Mouse (Mus musculus): ENCODE measurements at regions not wholly inside any gene's neighbourhood (a gene's known extent, or its start where the extent isn't known, plus 50 kb on each side); places are given as distances from the start of the nearest gene placed in this dataset.

DNA sequence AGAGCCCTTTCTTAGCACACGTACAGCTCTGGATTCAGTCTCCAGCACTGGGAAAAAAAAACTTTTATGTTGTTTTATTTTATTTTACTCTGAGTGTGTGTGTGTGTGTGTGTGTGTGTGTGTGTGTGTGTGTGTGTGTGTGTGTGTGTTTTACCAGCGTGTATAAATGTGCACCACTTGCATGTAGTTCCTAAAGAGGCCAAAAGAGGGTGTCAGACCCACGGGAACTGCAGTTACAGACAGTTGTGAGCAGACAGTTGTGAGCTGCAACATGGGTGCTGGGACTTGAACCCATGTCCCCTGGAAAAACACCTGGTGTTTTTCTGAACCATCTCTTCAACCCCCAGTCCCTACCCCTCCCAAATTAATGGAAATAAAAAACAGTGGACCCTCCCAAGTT, 165.1 kb upstream of the Plekha5 start:
- no peaks in the 10 kb centered on the region for H3K27me3 ChIP-seq (ENCODE audit: control insufficient read depth, insufficient read depth, low read depth, low read length)
- no peak overlapping the region for H3K27ac ChIP-seq (ENCODE audit: low read length)
- H3K36me3 ChIP-seq (ENCODE audit: control insufficient read depth, insufficient read depth, low read length): no peaks in the 10 kb centered on the region
- H3K4me2 ChIP-seq (ENCODE audit: low read depth, low read length): no peak overlapping the region
- H3K4me1 ChIP-seq (replicated peaks; ENCODE audit: control insufficient read depth, insufficient read depth, low read length): no peaks in the 10 kb centered on the region
- 80% methylated on average over 3 of the region's 3 CpGs for WGBS
- H3K4me3 ChIP-seq (ENCODE audit: low read length): no peak overlapping the region
- no peaks in the 10 kb centered on the region for H3K9me3 ChIP-seq (ENCODE audit: control insufficient read depth, low read length)
- no peak for ATAC-seq (ENCODE audit: low read depth)
- H3K9ac ChIP-seq (ENCODE audit: low read length): no peak overlapping the region

DNA sequence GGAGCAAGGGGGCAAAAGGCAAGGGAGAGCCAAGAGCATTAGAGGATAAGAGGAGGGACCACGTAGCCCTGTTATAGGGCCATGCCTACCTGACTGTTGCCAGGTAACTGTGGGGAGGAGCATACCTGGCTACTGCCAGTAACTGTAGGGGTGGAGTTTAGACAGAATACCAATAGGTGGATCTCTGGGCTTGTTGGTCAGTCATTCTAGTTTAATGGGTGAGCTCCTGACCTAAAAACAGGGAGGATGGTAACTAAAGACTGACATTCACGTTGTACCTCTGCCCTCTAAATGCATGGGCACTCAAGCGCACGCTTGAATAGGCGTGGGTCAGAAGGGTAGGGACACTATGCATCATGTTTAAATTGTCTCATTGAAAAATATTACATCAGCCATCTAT, 165.8 kb upstream of the Plekha5 start:
- ATAC-seq (ENCODE audit: low read depth): no peak
- Histone ChIP-seq H3K9ac (ENCODE audit: low read length) (no peak overlapping the region), H3K27me3 (ENCODE audit: control insufficient read depth, insufficient read depth, low read depth, low read length) (no peaks in the 10 kb centered on the region), H3K4me1 (replicated peaks; ENCODE audit: control insufficient read depth, insufficient read depth, low read length) (no peaks in the 10 kb centered on the region), H3K9me3 (ENCODE audit: control insufficient read depth, low read length) (no peaks in the 10 kb centered on the region), H3K4me3 (ENCODE audit: low read length) (no peak overlapping the region), H3K36me3 (ENCODE audit: control insufficient read depth, insufficient read depth, low read length) (no peaks in the 10 kb centered on the region), H3K27ac (ENCODE audit: low read length) (no peak overlapping the region), H3K4me2 (ENCODE audit: low read depth, low read length) (no peak overlapping the region)
- 93% methylated on average over 5 of the region's 5 CpGs for WGBS

DNA sequence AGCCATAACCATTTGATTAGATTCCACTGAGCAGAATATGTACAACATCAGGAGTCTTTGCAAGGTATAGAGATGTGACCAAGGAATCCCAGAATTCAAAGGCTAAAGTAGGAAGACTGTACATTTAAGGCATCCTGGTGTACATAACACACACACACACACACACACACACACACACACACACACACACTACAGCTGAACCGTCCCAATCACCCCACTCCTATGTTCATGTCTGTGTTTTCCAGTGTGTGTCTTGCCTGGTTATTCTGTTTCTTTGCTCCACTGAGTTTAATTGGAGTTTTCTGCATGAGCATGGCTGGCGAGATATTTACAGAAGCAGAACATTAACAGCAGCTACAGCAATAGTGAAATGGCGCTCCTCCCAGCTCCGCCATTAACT, 172.3 kb upstream of the Plekha5 start:
- Histone ChIP-seq H3K4me3 (ENCODE audit: low read length) (no peak overlapping the region), H3K4me1 (replicated peaks; ENCODE audit: control insufficient read depth, insufficient read depth, low read length) (no peaks in the 10 kb centered on the region), H3K9me3 (ENCODE audit: control insufficient read depth, low read length) (no peaks in the 10 kb centered on the region), H3K9ac (ENCODE audit: low read length) (no peak overlapping the region), H3K27me3 (ENCODE audit: control insufficient read depth, insufficient read depth, low read depth, low read length) (no peaks in the 10 kb centered on the region), H3K4me2 (ENCODE audit: low read depth, low read length) (no peak overlapping the region), H3K27ac (ENCODE audit: low read length) (no peak overlapping the region), H3K36me3 (ENCODE audit: control insufficient read depth, insufficient read depth, low read length) (no peaks in the 10 kb centered on the region)
- no peak for ATAC-seq (ENCODE audit: low read depth)
- WGBS: 83% methylated on average over 4 of the region's 4 CpGs

DNA sequence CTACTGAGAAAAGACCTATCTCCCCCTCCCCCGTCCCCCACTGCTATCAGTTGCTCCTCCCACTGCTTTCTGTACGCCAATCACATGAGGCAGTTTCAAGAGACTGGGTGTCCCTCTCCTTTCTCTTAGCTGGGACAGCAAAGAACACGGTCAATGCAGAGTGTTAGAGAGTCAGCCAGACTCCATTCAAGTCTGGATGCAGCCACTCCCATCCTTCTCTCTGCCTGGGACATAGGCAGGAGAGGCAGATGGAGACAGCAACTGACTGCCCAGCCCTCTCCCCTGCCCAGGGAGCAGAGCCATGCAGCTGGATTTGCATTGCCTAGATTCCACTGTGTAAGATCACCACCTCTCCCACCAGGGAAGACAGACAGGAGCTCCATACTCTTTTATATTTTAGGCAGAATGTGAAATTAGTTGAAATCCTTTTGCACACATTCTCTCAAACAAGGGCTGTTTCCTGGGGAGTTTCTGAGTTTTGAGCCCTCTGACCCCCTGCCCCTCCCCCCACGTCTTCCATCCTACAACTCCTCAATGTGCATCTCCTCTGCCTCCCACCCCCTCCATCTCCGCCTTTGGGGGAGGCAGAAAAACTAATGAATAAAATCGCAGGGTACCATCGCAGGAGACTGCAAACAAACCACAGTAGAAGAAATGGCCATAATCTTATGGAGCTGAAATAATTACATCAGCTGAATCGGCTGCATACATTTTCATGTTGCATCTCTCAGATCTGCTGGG, 180.3 kb upstream of the Plekha5 start:
- H3K4me3 ChIP-seq (ENCODE audit: low read length): no peak overlapping the region
- 43% methylated on average over 8 of the region's 8 CpGs for WGBS
- H3K4me1 ChIP-seq (replicated peaks; ENCODE audit: control insufficient read depth, insufficient read depth, low read length): no peaks in the 10 kb centered on the region
- no peak for ATAC-seq (ENCODE audit: low read depth)
- no peak overlapping the region for H3K27ac ChIP-seq (ENCODE audit: low read length)
- H3K4me2 ChIP-seq (ENCODE audit: low read depth, low read length): no peak overlapping the region
- no peaks in the 10 kb centered on the region for H3K27me3 ChIP-seq (ENCODE audit: control insufficient read depth, insufficient read depth, low read depth, low read length)
- no peaks in the 10 kb centered on the region for H3K36me3 ChIP-seq (ENCODE audit: control insufficient read depth, insufficient read depth, low read length)
- H3K9ac ChIP-seq (ENCODE audit: low read length): no peak overlapping the region
- no peaks in the 10 kb centered on the region for H3K9me3 ChIP-seq (ENCODE audit: control insufficient read depth, low read length)

DNA sequence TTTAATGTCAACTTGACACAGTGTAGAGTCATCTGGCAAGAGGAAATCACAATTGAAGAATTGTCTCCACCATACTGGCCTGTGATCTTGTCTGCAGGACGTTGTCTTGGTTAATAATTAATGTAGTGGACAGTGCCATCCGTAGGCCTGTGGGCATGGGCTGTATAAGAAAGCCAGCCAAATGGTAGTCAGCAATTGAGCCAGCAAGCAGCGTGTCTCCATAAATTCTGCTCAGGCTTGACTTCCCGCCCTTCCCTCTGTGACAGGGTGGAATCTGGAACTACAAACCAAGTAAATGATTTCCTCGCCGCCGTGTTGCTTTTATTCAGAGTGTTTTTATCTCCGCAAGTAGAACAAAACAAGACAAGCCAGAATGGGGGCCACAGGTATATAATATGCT, 184.5 kb upstream of the Plekha5 start:
- no peak overlapping the region for H3K4me3 ChIP-seq (ENCODE audit: low read length)
- no peak for ATAC-seq (ENCODE audit: low read depth)
- H3K9me3 ChIP-seq (ENCODE audit: control insufficient read depth, low read length): no peaks in the 10 kb centered on the region
- no peak overlapping the region for H3K4me2 ChIP-seq (ENCODE audit: low read depth, low read length)
- H3K9ac ChIP-seq (ENCODE audit: low read length): no peak overlapping the region
- H3K27ac ChIP-seq (ENCODE audit: low read length): no peak overlapping the region
- no peaks in the 10 kb centered on the region for H3K36me3 ChIP-seq (ENCODE audit: control insufficient read depth, insufficient read depth, low read length)
- H3K27me3 ChIP-seq (ENCODE audit: control insufficient read depth, insufficient read depth, low read depth, low read length): no peaks in the 10 kb centered on the region
- H3K4me1 ChIP-seq (replicated peaks; ENCODE audit: control insufficient read depth, insufficient read depth, low read length): no peaks in the 10 kb centered on the region
- WGBS: 76% methylated on average over 8 of the region's 8 CpGs

DNA sequence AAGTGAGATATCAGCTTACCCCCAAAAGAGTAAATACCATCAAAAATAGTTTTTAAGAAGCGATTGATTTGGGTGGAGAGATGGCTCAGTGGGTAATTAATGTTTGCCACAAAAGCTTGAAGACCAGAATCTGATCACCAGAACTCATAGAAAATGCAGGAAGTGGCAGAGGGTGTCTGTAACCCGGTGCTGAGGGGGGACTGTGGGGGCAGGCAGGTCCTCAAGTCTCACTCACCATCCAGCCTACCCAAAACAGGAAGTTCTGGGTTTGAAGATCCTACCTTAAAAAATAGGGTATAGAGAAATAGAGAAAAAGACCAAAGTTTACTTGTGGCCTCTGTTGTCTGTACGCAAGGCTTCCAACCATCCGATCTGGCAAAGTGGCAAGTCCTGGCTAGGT, 190.3 kb upstream of the Plcz1 start:
- Histone ChIP-seq H3K4me3 (ENCODE audit: low read length) (no peak overlapping the region), H3K9me3 (ENCODE audit: control insufficient read depth, low read length) (peaks cover 2% of the 10 kb centered on the region; the same call in 1 of the 2 replicates), H3K36me3 (ENCODE audit: control insufficient read depth, insufficient read depth, low read length) (no peaks in the 10 kb centered on the region), H3K4me1 (replicated peaks; ENCODE audit: control insufficient read depth, insufficient read depth, low read length) (0 out of 2 replicates have a peak, but pooled peaks cover 3% of the 10 kb centered on the region), H3K27ac (ENCODE audit: low read length) (no peak overlapping the region), H3K9ac (ENCODE audit: low read length) (no peak overlapping the region), H3K27me3 (ENCODE audit: control insufficient read depth, insufficient read depth, low read depth, low read length) (no peaks in the 10 kb centered on the region), H3K4me2 (ENCODE audit: low read depth, low read length) (no peak overlapping the region)
- no peak for ATAC-seq (ENCODE audit: low read depth)
- 83% methylated on average over 4 of the region's 4 CpGs for WGBS

DNA sequence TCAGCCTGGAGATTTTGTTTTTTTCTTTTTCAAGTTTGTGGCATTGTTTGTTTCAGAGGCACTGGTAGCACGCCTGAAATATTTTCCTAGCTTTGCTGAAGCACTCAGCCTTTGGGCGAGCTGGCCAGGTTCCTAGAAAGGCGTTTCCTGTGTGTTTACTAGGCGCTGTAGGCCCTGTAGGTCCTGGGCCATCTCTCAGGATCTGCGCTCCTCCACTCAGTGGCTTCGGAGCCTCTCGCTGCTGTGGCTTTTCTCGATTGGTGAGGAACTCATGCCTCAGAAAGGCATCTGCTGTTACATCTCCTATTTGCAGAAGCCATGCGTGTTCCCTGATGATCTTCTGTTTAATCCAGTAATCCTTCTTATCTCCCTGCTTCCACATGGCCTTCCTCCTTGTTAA, 188.0 kb upstream of the Plcz1 start:
- Histone ChIP-seq H3K4me1 (replicated peaks; ENCODE audit: control insufficient read depth, insufficient read depth, low read length) (0 out of 2 replicates have a peak, but pooled peaks cover 3% of the 10 kb centered on the region), H3K4me2 (ENCODE audit: low read depth, low read length) (no peak overlapping the region), H3K9ac (ENCODE audit: low read length) (no peak overlapping the region), H3K4me3 (ENCODE audit: low read length) (no peak overlapping the region), H3K36me3 (ENCODE audit: control insufficient read depth, insufficient read depth, low read length) (no peaks in the 10 kb centered on the region), H3K27me3 (ENCODE audit: control insufficient read depth, insufficient read depth, low read depth, low read length) (no peaks in the 10 kb centered on the region), H3K9me3 (ENCODE audit: control insufficient read depth, low read length) (peaks cover 2% of the 10 kb centered on the region; the same call in 1 of the 2 replicates), H3K27ac (ENCODE audit: low read length) (no peak overlapping the region)
- 29% methylated on average over 9 of the region's 9 CpGs for WGBS
- ATAC-seq (ENCODE audit: low read depth): peak; percentile 66; the same call in 1 of the 2 replicates

DNA sequence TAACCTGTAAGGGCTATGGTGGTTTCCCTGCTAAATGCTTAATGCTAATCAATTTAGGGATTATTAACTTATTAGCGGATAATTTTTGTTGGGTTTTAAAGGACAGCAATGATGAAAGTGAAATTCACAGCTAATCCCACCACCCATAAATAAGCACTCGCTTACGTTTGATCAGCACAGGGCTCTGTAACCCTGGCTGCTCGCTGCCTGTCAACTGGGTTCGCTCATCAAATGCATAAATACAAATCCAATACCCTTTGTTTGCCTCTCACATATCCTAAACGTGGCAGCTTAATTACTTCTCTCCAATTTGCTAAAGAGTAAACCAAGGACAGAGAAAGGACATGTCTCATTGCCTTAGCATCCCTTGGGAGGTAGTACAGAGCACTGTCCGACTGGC, 187.5 kb upstream of the Plcz1 start:
- no peak overlapping the region for H3K4me3 ChIP-seq (ENCODE audit: low read length)
- WGBS: 65% methylated on average over 7 of the region's 7 CpGs

DNA sequence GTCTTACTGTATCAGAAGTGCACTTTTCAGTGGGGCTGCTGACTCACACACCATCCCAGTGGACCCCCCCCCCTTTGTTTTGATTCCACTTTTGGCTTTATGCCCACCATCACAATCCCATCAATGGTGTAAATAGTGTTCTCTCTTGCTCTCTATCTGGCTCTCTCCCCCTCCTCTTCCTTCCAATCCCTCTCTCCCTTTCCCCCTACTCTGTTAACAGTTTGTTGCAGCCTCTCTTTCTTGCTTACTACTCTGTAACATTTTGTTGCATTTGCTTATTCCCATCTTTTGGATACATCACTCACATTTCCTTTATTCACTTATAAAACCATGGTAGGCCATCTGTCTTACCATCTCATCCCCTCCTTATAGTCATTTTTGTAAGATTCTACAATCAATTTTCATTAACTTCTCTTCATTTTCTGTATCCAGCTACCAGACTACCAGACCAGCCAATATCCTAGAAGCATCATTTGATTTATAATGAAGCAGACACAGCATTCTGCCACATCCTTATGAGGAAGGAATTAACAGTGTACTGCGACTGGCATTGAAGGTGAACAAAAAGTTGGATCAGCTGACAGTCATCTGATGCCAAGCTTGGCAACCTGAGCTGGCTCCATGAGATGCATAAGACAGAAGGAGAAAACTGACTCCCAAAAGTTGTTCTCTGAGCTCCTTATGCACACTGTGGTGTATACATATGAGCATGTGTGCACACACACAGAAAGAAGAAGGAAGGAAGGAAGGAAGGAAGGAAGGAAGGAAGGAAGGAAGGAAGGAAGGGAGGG, 181.5 kb upstream of the Plcz1 start:
- ATAC-seq (ENCODE audit: low read depth): no peak
- H3K9ac ChIP-seq (ENCODE audit: low read length): no peak overlapping the region
- H3K9me3 ChIP-seq (ENCODE audit: control insufficient read depth, low read length): no peaks in the 10 kb centered on the region; the same call in 1 of the 2 replicates
- H3K4me1 ChIP-seq (replicated peaks; ENCODE audit: control insufficient read depth, insufficient read depth, low read length): no peaks in the 10 kb centered on the region
- H3K4me3 ChIP-seq (ENCODE audit: low read length): no peak overlapping the region
- no peak overlapping the region for H3K4me2 ChIP-seq (ENCODE audit: low read depth, low read length)
- no peaks in the 10 kb centered on the region for H3K36me3 ChIP-seq (ENCODE audit: control insufficient read depth, insufficient read depth, low read length)
- no peaks in the 10 kb centered on the region for H3K27me3 ChIP-seq (ENCODE audit: control insufficient read depth, insufficient read depth, low read depth, low read length)
- WGBS: 83% methylated on average over 1 of the region's 1 CpGs
- no peak overlapping the region for H3K27ac ChIP-seq (ENCODE audit: low read length)

More for the DNA sequence above, 187.5 kb upstream of the Plcz1 start:
- no peak overlapping the region for H3K9ac ChIP-seq (ENCODE audit: low read length)
- peaks cover 2% of the 10 kb centered on the region; the same call in 1 of the 2 replicates for H3K9me3 ChIP-seq (ENCODE audit: control insufficient read depth, low read length)
- H3K36me3 ChIP-seq (ENCODE audit: control insufficient read depth, insufficient read depth, low read length): no peaks in the 10 kb centered on the region
- H3K4me2 ChIP-seq (ENCODE audit: low read depth, low read length): no peak overlapping the region
- H3K27me3 ChIP-seq (ENCODE audit: control insufficient read depth, insufficient read depth, low read depth, low read length): no peaks in the 10 kb centered on the region
- H3K4me1 ChIP-seq (replicated peaks; ENCODE audit: control insufficient read depth, insufficient read depth, low read length): 0 out of 2 replicates have a peak, but pooled peaks cover 3% of the 10 kb centered on the region
- no peak for ATAC-seq (ENCODE audit: low read depth)
- H3K27ac ChIP-seq (ENCODE audit: low read length): no peak overlapping the region
